Mouse (Mus musculus) R1 (cell line): Measurements from ENCODE around the gene Uxs1.

Experiments used
- DNase-seq: peaks from one replicate; pipeline ENCODE4 v3.0.0-alpha.2; 2018; ENCODE audit warnings: low read depth, low spot score

Gene Uxs1

DNA sequence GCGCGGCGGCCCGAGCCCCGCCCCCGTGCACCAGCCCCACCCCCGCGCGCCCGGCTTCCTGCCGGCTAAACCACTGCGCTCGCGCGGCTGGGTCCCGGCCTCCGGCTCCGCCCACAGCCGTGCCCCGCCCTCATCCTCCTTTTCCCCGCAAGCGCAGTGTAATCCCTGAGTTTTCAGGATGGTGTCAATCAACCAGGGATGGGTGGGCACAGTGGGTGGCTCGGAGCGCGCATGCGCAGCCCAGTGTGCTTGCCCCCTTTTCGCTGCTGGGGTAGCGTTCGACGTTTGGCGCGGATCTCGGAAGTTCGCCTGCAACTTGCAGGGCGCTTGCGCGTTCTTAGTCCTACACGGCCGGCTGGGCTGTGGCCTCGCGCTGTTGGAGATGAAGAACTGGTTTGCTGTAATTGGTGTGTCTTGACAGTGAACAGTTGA, at the start of gene Uxs1:
TSS of gene Uxs1 (minus strand) at position 38 of the 432 bp plus-strand sequence.
- DNase-seq, result peak; percentile 97

DNA sequence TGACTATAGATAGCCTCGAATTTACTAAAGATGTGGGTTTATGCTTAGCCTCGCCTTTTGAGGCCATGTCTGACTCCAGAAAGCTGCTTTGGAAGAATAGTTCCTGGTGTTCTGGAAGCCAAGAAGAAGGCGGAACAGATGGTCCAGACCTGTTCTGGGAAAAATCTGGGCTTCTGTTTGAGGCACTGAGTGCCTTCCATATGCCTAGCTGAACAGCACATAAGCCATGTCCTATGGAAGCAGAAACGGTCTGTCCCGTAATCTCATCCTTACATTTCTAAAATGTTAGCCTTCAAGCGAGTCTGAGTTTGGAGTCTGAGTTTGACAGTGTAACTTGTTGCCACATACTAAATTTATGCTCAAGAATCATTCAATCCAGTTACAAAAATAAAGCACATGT, 49.6 kb upstream of the Uxs1 start:
- no peak for DNase-seq

DNA sequence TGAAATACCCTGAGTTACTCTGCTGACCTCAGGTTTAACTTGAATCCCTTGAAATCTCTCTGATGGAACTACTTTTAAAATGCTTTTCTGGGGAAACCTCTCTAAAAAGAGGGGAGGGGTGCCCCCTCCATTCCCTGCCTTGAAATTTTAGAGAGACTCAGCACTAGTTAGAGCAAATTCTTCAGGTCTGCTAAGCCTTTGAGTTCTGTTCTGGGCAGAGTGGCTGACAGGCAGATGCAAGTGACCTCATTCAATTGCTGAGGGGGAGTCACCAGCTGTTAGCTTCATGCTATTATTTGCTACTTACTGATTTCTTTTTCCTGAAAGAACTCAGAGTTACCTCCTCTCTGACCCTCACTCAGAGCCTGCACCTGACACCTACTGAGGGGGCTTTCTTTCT, 43.5 kb upstream of the Uxs1 start:
- no peak for DNase-seq

DNA sequence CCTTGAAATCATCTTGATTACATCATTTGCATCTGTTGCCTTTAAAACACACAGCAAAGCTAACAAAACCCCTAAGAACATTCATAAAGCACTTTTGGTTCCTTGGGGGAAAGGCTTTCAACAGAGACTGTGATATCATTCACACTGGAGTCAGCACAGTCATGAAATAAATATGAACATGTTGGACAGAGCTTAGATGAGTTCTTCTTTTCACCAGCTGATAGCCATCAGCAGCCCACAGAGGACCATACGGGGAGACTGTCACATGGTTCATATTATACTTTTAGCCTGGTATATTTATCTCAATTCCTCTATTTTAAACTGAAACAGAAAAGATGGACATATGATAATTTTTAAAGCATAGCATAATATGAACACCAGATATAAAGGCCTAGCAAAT, 40.9 kb upstream of the Uxs1 start:
- no peak for DNase-seq

DNA sequence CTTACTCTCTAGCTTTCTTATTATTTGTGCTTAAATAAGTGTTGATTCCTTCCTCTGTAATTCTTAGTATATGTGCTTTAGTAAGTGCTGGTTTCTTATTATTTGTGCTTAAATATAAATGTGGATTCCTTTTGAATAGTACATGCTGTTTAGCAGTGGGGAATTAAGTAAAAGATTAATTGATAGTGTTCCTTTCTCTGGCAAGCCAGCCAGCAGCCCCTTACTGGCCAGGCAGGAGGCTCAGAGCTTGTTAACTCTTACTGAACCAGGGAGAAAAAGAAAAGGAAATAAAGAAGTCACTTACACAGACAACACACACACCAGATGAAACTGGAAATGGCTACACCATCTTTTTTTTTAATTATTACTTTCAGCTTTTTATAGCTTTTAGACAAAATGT, 37.2 kb upstream of the Uxs1 start:
- DNase-seq, result no peak

- no peak for DNase-seq
These were observed 35.0 kb upstream of the Uxs1 start for GRCm38 (mm10) chr1:43862614-43863013.

DNA sequence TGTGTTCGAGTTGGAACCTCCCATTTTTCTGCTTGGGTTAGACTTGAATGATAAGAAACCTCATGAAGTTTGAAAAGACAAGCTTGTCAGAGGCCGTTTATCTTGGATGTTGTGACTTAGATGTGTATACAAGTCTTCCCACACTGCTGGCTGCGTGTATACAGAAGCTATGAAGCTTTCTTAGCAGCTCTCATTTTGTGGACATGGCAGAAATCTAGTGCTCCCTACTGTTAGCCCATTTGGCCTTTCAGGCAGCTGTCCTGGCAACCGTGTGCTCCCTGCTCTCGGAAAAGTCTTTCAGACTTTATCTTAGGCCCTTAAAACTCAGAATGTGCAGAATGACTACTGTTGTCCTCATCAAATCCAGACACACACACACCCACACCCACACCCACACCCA, 31.4 kb upstream of the Uxs1 start:
- no peak for DNase-seq

DNA sequence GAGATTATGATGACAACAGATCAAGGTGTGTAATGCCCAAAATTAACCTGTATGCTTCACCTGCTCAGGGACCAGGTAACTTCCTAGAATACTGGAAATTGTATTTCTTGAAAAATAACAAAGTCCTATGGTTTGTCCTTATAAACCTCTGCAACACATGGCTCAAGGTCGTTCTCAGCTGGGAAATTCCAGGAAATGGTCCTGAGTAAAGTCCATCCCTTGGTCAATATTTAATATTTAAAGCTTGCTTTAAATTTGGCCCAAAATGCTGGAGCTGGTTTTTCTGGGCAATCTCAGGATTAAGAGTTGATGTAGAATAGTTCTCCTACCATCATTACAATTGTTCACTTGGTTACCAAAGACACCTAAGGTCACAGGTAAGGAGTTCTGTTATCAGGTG, 30.1 kb upstream of the Uxs1 start:
- DNase-seq, result no peak

- DNase-seq, result no peak
These were observed 28.0 kb upstream of the Uxs1 start for GRCm38 (mm10) chr1:43855591-43855990.

DNA sequence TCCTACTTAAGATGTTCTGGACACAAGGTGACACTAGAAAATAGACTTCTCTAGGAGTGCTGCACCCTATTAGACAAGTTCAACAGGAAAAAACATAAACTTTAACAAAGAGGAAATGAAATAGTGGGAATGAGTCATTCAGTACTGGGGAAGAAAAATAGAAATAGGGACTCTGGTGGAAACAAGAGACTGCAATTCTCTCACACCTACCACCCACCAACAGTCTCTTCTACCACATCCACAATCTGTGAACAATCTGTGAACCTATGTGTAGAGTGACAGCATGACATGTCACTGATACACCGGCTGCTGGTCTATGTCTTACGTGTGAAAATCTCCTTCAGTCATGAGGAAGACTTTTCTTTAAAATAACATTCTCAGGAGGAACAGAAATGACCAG, 15.8 kb upstream of the Uxs1 start:
- DNase-seq, result no peak

GRCm38 (mm10) chr1:43837236-43837635, 9.6 kb upstream of the Uxs1 start:
- DNase-seq, result no peak

GRCm38 (mm10) chr1:43830096-43830495, 2.5 kb upstream of the Uxs1 start:
- DNase-seq, result no peak

- peak; percentile 64 for DNase-seq
These were observed 418 bp downstream of the Uxs1 start for GRCm38 (mm10) chr1:43827002-43827762.

- DNase-seq, result no peak
These were observed 985 bp downstream of the Uxs1 start for GRCm38 (mm10) chr1:43826628-43827001.

GRCm38 (mm10) chr1:43823406-43823805, 4.2 kb downstream of the Uxs1 start:
- DNase-seq, result no peak

DNA sequence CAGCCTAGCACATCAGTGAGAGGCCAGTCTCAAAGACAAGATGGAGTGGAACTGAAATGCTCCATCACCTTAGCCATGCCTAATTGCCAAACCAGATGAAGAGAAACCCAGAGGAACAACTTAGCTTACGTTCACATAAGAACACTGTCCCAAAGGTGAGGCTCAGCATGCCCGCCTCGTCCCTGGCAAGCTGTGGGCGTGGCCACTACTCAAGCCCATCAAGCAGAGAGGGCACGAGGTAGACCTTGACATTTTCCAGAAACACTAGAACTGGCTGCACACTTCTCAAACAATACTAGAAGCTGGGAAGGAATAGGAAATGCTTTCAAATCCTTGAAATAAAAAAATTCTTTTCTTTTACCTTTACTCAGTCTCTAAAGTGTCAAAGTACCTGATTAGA, 5.0 kb downstream of the Uxs1 start:
- DNase-seq, result no peak

GRCm38 (mm10) chr1:43821804-43822203, 5.8 kb downstream of the Uxs1 start:
- DNase-seq, result no peak

- peak; percentile 77 for DNase-seq
These were observed 7.0 kb downstream of the Uxs1 start for GRCm38 (mm10) chr1:43820571-43820970.

GRCm38 (mm10) chr1:43819091-43819490, 8.5 kb downstream of the Uxs1 start:
- DNase-seq, result no peak

- DNase-seq, result no peak
These were observed 9.2 kb downstream of the Uxs1 start for GRCm38 (mm10) chr1:43818356-43818755.

DNA sequence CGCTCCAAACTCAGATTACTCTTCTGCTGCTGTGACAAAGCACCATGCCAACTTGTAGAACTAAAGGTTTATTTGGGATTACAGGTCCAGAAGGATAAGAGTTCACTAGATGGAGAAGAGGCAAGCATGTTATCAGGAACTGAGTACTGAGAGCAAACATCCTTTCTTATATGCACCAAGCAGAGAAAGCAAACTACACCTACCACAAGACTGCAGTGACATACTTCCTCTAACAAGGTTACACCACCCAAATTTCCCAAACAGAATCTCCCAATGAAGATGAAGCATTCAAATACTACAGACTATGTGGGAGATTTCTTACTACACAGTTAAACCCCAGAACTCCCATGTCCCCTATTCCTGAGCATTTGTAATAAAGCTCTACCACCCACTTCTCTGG, 15.8 kb downstream of the Uxs1 start:
- DNase-seq, result no peak

GRCm38 (mm10) chr1:43811055-43811454, 16.5 kb downstream of the Uxs1 start:
- DNase-seq, result no peak

DNA sequence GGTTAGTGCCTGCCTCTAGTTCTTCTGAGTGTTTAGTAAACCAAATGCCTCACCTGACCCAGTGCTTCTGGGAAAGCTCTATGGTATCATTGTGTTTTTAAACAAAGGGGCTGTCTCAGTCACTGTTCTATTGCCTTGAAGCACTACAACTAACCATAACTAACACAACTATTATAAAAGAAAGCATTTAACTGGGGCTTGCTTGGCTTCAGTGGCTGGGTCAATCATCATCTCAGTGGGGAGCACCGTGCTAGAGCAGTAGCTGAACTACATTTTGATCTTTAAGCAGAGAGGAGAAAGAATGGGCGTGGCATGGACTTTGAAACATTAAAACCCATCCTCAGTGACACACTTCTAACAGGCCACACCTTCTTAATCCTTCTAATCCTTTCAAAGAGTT, 18.2 kb downstream of the Uxs1 start:
- DNase-seq, result peak; percentile 73

DNA sequence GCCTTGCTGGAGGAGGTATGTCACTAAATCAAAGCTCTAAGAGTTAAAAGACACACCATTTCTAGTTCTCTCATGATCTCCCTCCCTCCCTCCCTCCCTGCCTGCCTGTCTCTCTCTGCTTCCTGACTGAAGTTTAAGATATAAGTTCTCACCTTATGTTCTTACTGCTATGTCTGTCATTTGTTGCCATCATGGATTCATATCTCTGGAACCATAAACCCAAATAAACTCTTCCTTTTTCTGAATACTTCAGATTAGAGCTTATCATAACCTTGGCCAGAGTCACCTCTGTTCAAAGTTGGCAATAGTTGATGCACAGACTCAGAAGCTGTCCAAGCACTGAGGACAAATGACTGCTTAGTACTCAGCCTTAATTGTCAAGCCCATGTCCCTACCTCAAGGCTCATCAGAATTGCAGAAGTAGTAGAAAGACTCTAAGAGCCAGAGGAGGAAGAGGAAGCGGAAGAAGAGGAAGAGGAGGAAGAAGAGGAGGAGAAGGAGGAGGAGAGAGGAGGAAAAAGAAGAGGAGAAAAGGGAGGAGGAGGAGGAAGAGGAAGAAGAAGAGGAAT, 23.6 kb downstream of the Uxs1 start:
- DNase-seq, result no peak
